10 mouse cellular contexts compared by ENCODE assay signal in genomic region chr15:45763225-45763624, GRCm38 (mm10).
DNase-seq lines count a peak whose midpoint lies in the region; ATAC-seq and TF ChIP-seq lines count a peak whose summit lies in the region.
"Had no signal": no experiment of that assay in that cellular context is flagged by ENCODE, and none has a peak within 500 bp of the region (broad histone marks: within the 10 kb centered on the region; RNA-seq: fewer than 3 reads in every experiment).

No protein-coding gene starts in this region.

- peak; percentile 38 for TF ChIP-seq CTCF in ES-Bruce4 (IDR thresholded peaks at IDR 0.05; ENCODE audit: low read depth, low read length)

- no peaks in the 10 kb centered on the region for H3K27me3 ChIP-seq in ES-Bruce4 (ENCODE audit: control insufficient read depth, insufficient read depth, low read length, poor library complexity, severe bottlenecking)
- H3K27me3 ChIP-seq: megakaryocyte, embryonic 14.5 days had no signal

- H3K27ac ChIP-seq in ES-Bruce4 (ENCODE audit: insufficient read depth, low read length), result no peak overlapping the region

- no peak for TF ChIP-seq EP300 in ES-Bruce4 (IDR thresholded peaks at IDR 0.05; ENCODE audit: insufficient read depth, low read depth, low read length)

- H3K4me3 ChIP-seq in ES-Bruce4 (ENCODE audit: low read depth, low read length), result no peak overlapping the region
- H3K4me3 ChIP-seq: megakaryocyte, embryonic 14.5 days had no signal

- ATAC-seq in erythroblast, adult 5-6 weeks (replicated peaks; ENCODE audit: low FRiP score, poor library complexity, severe bottlenecking), result no peak

- H3K36me3 ChIP-seq in ES-Bruce4 (ENCODE audit: control insufficient read depth, insufficient read depth, low read length, poor library complexity, severe bottlenecking), result no peaks in the 10 kb centered on the region

- DNase-seq in cerebellum, adult 9-10 months, result peak; percentile 1
- no peak for DNase-seq in cerebellum, adult 11-12 months
- DNase-seq in layer of hippocampus, postnatal 10 days (ENCODE audit: low spot score in 2 of 2), result peak; percentile 3 to 13
- DNase-seq in layer of hippocampus, adult 8-10 months (ENCODE audit: low spot score in 2 of 2), result no peak
- DNase-seq in cerebellum, postnatal 36 days, result peak; percentile 1 to 7
- no peak for DNase-seq in urinary bladder, postnatal 10 days (ENCODE audit: low spot score)
- DNase-seq: heart, postnatal 36 days had no signal

- H3K9me3 ChIP-seq in ES-Bruce4 (replicated peaks; ENCODE audit: control insufficient read depth, insufficient read depth, low read length, poor library complexity, severe bottlenecking), result no peaks in the 10 kb centered on the region
- H3K9me3 ChIP-seq: megakaryocyte, embryonic 14.5 days had no signal

- no peaks in the 10 kb centered on the region for H3K4me1 ChIP-seq in ES-Bruce4 (ENCODE audit: control insufficient read depth, insufficient read depth, low read length)
- H3K4me1 ChIP-seq: megakaryocyte, embryonic 14.5 days had no signal

- H3K9ac ChIP-seq in ES-Bruce4 (ENCODE audit: low read depth, poor library complexity, severe bottlenecking), result no peak overlapping the region

- TF ChIP-seq POLR2A in ES-Bruce4 (IDR thresholded peaks at IDR 0.05; ENCODE audit: insufficient read depth, low read length), result no peak

Comparison
In these comparisons a context has a peak if more than half of its experiments do, and no peak if none do; other contexts are left out.
1. DNase-seq: peak in cerebellum, adult 9-10 months (single experiment), layer of hippocampus, postnatal 10 days (2 of 2) and cerebellum, postnatal 36 days (2 of 2); none in cerebellum, adult 11-12 months (single experiment), layer of hippocampus, adult 8-10 months (0 of 2) and urinary bladder, postnatal 10 days (single experiment).